Mouse (Mus musculus): Measurements from ENCODE around the gene Klhl26. TPM values are rescaled to one million over a fixed set of nuclear protein-coding genes. Genes with fewer than 3 reads are reported as not detected.

Gene Klhl26
- polyA plus RNA-seq, 1 experiment: 32.5 TPM

- H3K4me3 ChIP-seq: peak within 1 kb of the TSS; percentile 93
- peak within 1 kb of the TSS; percentile 97 for H3K4me2 ChIP-seq (ENCODE audit: low read depth)
- H3K36me3 ChIP-seq (ENCODE audit: control insufficient read depth, insufficient read depth): peaks cover 10% of the 10 kb centered on the region
- H3K27me3 ChIP-seq (ENCODE audit: control insufficient read depth, insufficient read depth, insufficient read length): no peaks in the 10 kb centered on the region
- peak; percentile 97 for TF ChIP-seq POLR2A (IDR thresholded peaks at IDR 0.05; ENCODE audit: insufficient read length, low read depth)
- no peak for TF ChIP-seq USF1 (IDR thresholded peaks at IDR 0.05; ENCODE audit: low read depth)
- TF ChIP-seq REST (IDR thresholded peaks at IDR 0.05; ENCODE audit: insufficient read depth, insufficient read length): no peak
- TF ChIP-seq TCF12 (IDR thresholded peaks at IDR 0.05; ENCODE audit: insufficient read depth, poor library complexity, severe bottlenecking): no peak
- TF ChIP-seq MYOG (IDR thresholded peaks at IDR 0.05; ENCODE audit: control insufficient read depth in 1 of 3, insufficient read depth in 1 of 3, insufficient read length in 2 of 3, low read depth in 2 of 3): peak in 1 of 3 experiments; percentile 21
- peak; percentile 85 for TF ChIP-seq POLR2AphosphoS2 (IDR thresholded peaks at IDR 0.05; ENCODE audit: insufficient read length, low read depth)
- peak; percentile 3 for TF ChIP-seq E2F4 (IDR thresholded peaks at IDR 0.05; ENCODE audit: insufficient read depth)
- TF ChIP-seq MYOD1 (IDR thresholded peaks at IDR 0.05; ENCODE audit: control insufficient read depth in 1 of 3, insufficient read length in 2 of 3, low read depth in 2 of 3): peak in 2 of 3 experiments; percentile 13 to 26
- TF ChIP-seq MAX (IDR thresholded peaks at IDR 0.05; ENCODE audit: low read depth): no peak
- peak; percentile 15 for TF ChIP-seq SRF (IDR thresholded peaks at IDR 0.05; ENCODE audit: control insufficient read depth, insufficient read length, low read depth)
- no peak for TF ChIP-seq TCF3 (IDR thresholded peaks at IDR 0.05; ENCODE audit: insufficient read length, low read depth)
- peaks cover 42% of the 10 kb centered on the region for H3K79me2 ChIP-seq (ENCODE audit: control insufficient read depth, insufficient read depth)
- peak within 1 kb of the TSS; percentile 84 for H3ac ChIP-seq (ENCODE audit: control insufficient read depth, insufficient read length)
Measured at GRCm38 (mm10) chr8:70510228-70510915, 33.6 kb upstream of the Klhl26 start, which contains the start of gene Uba52. Gene Uba52 (minus strand): TSS chr8:70510801.

GRCm38 (mm10) chr8:70509281-70509952 is 32.6 kb upstream of the Klhl26 start:
- H3K4me2 ChIP-seq (ENCODE audit: low read depth): peak overlapping the region; percentile 97
- peaks cover 10% of the 10 kb centered on the region for H3K36me3 ChIP-seq (ENCODE audit: control insufficient read depth, insufficient read depth)
- H3K27me3 ChIP-seq (ENCODE audit: control insufficient read depth, insufficient read depth, insufficient read length): no peaks in the 10 kb centered on the region
- no peak for TF ChIP-seq MYOG (IDR thresholded peaks at IDR 0.05; ENCODE audit: control insufficient read depth in 1 of 3, insufficient read depth in 1 of 3, insufficient read length in 2 of 3, low read depth in 2 of 3)
- TF ChIP-seq SRF (IDR thresholded peaks at IDR 0.05; ENCODE audit: control insufficient read depth, insufficient read length, low read depth): no peak
- TF ChIP-seq POLR2A (IDR thresholded peaks at IDR 0.05; ENCODE audit: insufficient read length, low read depth): no peak
- no peak for TF ChIP-seq USF1 (IDR thresholded peaks at IDR 0.05; ENCODE audit: low read depth)
- no peak for TF ChIP-seq CEBPB (IDR thresholded peaks at IDR 0.05; ENCODE audit: insufficient read depth, poor library complexity, severe bottlenecking)
- no peak for TF ChIP-seq TCF3 (IDR thresholded peaks at IDR 0.05; ENCODE audit: insufficient read length, low read depth)
- TF ChIP-seq E2F4 (IDR thresholded peaks at IDR 0.05; ENCODE audit: insufficient read depth): no peak
- no peak for TF ChIP-seq REST (IDR thresholded peaks at IDR 0.05; ENCODE audit: insufficient read depth, insufficient read length)
- no peak for TF ChIP-seq TCF12 (IDR thresholded peaks at IDR 0.05; ENCODE audit: insufficient read depth, poor library complexity, severe bottlenecking)
- TF ChIP-seq MYOD1 (IDR thresholded peaks at IDR 0.05; ENCODE audit: control insufficient read depth in 1 of 3, insufficient read length in 2 of 3, low read depth in 2 of 3): no peak
- TF ChIP-seq POLR2AphosphoS2 (IDR thresholded peaks at IDR 0.05; ENCODE audit: insufficient read length, low read depth): no peak
- no peak for TF ChIP-seq MAX (IDR thresholded peaks at IDR 0.05; ENCODE audit: low read depth)
- H3ac ChIP-seq (ENCODE audit: control insufficient read depth, insufficient read length): peak overlapping the region; percentile 84
- H3K79me2 ChIP-seq (ENCODE audit: control insufficient read depth, insufficient read depth): peaks cover 42% of the 10 kb centered on the region
- H3K4me3 ChIP-seq: peak overlapping the region; percentile 93

GRCm38 (mm10) chr8:70507027-70507393 is 30.2 kb upstream of the Klhl26 start:
- H3ac ChIP-seq (ENCODE audit: control insufficient read depth, insufficient read length): peak overlapping the region; percentile 23
- H3K36me3 ChIP-seq (ENCODE audit: control insufficient read depth, insufficient read depth): peaks cover 10% of the 10 kb centered on the region
- no peaks in the 10 kb centered on the region for H3K27me3 ChIP-seq (ENCODE audit: control insufficient read depth, insufficient read depth, insufficient read length)
- no peak for TF ChIP-seq MYOG (IDR thresholded peaks at IDR 0.05; ENCODE audit: control insufficient read depth in 1 of 3, insufficient read depth in 1 of 3, insufficient read length in 2 of 3, low read depth in 2 of 3)
- TF ChIP-seq POLR2AphosphoS2 (IDR thresholded peaks at IDR 0.05; ENCODE audit: insufficient read length, low read depth): peak; percentile 57
- H3K79me2 ChIP-seq (ENCODE audit: control insufficient read depth, insufficient read depth): peaks cover 35% of the 10 kb centered on the region
- H3K4me3 ChIP-seq: peak overlapping the region; percentile 60
- peak overlapping the region; percentile 52 for H3K4me2 ChIP-seq (ENCODE audit: low read depth)

GRCm38 (mm10) chr8:70506328-70507026 is 29.7 kb upstream of the Klhl26 start, which contains the start of gene Rex1bd:
Gene Rex1bd (minus strand): TSS chr8:70506752.
- peaks cover 30% of the 10 kb centered on the region for H3K79me2 ChIP-seq (ENCODE audit: control insufficient read depth, insufficient read depth)
- H3K27me3 ChIP-seq (ENCODE audit: control insufficient read depth, insufficient read depth, insufficient read length): no peaks in the 10 kb centered on the region
- peak within 1 kb of the TSS; percentile 60 for H3K4me3 ChIP-seq
- no peak for TF ChIP-seq CEBPB (IDR thresholded peaks at IDR 0.05; ENCODE audit: insufficient read depth, poor library complexity, severe bottlenecking)
- TF ChIP-seq TCF3 (IDR thresholded peaks at IDR 0.05; ENCODE audit: insufficient read length, low read depth): peak; percentile 15
- TF ChIP-seq MYOG (IDR thresholded peaks at IDR 0.05; ENCODE audit: control insufficient read depth in 1 of 3, insufficient read depth in 1 of 3, insufficient read length in 2 of 3, low read depth in 2 of 3): peak in 2 of 3 experiments; percentile 10 to 39
- no peak for TF ChIP-seq SRF (IDR thresholded peaks at IDR 0.05; ENCODE audit: control insufficient read depth, insufficient read length, low read depth)
- TF ChIP-seq POLR2AphosphoS2 (IDR thresholded peaks at IDR 0.05; ENCODE audit: insufficient read length, low read depth): peak; percentile 95
- TF ChIP-seq POLR2A (IDR thresholded peaks at IDR 0.05; ENCODE audit: insufficient read length, low read depth): peak; percentile 78
- TF ChIP-seq USF1 (IDR thresholded peaks at IDR 0.05; ENCODE audit: low read depth): no peak
- TF ChIP-seq MAX (IDR thresholded peaks at IDR 0.05; ENCODE audit: low read depth): no peak
- no peak for TF ChIP-seq TCF12 (IDR thresholded peaks at IDR 0.05; ENCODE audit: insufficient read depth, poor library complexity, severe bottlenecking)
- TF ChIP-seq MYOD1 (IDR thresholded peaks at IDR 0.05; ENCODE audit: control insufficient read depth in 1 of 3, insufficient read length in 2 of 3, low read depth in 2 of 3): peak in 1 of 3 experiments; percentile 36
- TF ChIP-seq REST (IDR thresholded peaks at IDR 0.05; ENCODE audit: insufficient read depth, insufficient read length): no peak
- TF ChIP-seq E2F4 (IDR thresholded peaks at IDR 0.05; ENCODE audit: insufficient read depth): peak; percentile 59
- peak within 1 kb of the TSS; percentile 23 for H3ac ChIP-seq (ENCODE audit: control insufficient read depth, insufficient read length)
- H3K4me2 ChIP-seq (ENCODE audit: low read depth): peak within 1 kb of the TSS; percentile 95
- peaks cover 10% of the 10 kb centered on the region for H3K36me3 ChIP-seq (ENCODE audit: control insufficient read depth, insufficient read depth)

All from myocyte (in vitro differentiated cells).